Mouse (Mus musculus) kidney, adult 9 months (tissue): ENCODE measurements around the gene Iqch.

Experiments
- DNase-seq: peaks from one replicate; pipeline ENCODE4 v3.0.0; 2022

Gene Iqch

DNA sequence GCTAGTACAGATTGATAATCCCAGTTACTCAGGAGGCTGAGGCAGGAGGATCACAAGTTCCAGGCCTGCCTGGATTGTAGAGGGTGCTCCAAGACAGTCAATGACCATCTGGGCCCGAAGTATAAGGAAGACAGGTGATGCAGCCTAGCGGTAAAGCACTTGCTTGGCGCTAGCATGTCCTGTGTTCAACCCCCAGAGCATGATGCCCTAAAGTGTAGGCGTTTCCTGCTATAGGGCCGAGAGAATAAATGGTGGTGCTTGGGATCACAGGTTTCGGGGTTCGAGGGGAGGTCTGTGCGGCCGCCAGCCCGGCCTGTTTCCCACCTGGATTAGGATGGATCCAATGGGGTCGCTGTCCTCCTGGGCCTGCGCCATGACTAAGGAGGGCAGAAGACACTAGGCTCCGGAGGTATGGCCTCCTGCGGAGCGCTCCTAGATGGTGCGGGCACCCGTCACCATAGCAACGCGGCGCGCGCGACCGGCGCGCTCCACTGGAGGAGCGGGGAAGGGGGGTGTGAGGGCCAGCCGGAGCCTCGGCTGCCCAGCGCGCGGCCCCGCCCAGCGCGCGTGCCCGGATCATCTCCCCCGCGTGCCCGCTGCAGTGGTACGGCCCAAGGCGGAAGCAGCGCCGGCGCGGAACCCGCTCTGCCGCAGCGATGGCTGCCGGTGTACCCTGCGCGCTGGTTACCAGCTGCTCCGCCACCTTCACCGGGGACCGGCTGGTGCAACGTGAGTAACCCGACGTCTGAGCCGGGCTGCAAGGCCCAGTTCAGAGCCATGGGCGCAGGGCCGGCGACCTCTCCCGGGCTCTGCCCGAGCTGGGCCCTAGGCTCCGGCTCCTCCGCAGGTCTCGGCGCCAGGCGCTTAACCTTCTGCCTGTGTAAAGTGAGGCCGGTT, at the start of gene Iqch, which contains the start of gene Aagab:
Iqch (minus strand) TSS at position 451 of the 897 bp plus-strand sequence.
Aagab (plus strand) TSS at position 618 of the 897 bp plus-strand sequence.
- peak; percentile 97 for DNase-seq

DNA sequence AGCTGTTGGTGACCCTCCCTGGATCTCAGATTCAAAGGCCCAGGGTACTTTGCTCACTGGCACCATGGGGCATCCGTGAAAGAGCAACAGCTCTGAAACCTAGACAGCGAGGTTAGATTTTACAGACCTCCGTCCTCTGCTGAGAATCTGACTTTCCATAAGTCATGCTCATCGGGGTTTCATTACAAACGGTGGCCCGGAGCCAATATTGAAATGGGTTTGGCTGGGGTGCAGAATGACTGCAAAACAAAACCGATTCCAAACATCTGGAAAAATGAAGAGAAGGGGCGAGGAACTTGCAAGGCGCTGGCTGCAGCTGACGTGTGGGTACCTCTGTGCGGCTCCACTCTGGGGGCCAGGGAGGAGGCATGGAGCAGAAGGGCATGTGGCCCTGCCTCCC, 49.3 kb upstream of the Iqch start:
- DNase-seq = peak; percentile 29

DNA sequence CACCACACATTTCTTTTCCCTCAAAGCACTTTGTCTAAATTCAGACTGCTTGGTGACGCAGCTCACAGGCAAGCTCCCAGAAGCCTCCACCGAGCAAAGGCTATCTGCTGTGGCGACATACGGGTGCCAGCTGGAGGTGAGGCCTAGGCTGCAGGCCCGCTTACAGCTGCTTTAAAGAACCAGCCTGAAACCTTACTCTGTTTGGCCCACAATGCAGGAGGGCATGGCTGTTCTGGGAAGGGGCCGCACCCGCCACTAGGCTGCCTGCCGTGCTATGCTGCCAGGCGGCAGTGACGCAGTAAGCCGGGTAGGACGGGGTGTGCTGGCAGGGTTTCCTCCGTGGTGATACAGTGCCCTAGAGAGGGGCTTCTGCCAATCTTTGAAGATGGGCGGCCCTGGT, 48.6 kb upstream of the Iqch start:
- peak; percentile 4 for DNase-seq

DNA sequence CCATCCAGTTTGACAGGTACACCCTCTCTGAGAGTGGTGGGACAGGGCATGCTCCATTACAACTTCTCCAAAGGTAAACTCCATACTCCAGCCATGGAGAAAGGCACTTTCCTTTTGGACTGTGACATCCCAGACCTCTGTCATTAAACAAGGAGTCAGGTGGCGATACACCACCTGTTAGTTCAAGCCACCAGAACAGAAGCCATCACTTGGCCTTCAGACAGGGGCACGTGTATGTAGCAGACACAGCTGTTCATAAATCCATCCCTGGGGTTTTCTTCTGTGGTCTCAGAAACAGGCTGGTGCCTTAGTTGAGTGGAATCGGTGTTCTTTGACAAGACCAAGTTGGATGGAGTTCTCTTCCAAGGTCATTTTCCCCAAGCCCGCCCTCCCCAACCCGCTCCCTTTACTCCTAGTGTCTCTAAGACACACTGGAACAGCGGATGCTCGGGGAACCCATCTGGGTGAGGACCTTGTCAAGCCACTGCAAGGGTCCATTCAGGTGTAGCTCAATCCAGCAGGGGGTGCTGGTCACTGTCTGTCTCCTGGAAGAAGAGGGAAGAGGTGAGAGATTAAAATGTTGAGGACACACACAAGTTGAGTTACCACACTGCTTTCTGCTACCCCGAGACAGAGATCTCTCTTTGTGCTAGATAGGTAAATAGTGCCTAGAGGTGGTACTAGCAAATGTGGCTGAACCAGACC, 47.7 kb upstream of the Iqch start:
- DNase-seq = peak; percentile 50

DNA sequence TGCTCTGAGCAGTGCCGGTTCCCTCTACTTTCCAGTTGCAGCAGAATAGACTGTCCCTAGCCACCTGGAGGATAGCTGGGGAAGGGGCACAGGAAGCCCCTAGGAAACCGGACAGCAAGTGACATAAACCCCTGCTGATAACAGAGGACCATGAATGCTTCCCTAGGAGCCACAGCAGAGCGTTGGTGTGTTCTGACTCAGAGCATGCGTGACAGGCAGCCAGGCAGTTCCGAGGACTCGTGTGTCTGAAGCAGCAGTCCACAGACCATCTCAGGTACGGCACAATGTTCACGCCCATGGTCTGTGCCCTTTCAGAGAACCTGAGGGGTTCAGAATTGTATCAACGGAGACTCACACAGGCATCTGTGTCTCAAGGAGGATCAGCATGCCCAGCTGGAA, 46.2 kb upstream of the Iqch start:
- DNase-seq = peak; percentile 3

DNA sequence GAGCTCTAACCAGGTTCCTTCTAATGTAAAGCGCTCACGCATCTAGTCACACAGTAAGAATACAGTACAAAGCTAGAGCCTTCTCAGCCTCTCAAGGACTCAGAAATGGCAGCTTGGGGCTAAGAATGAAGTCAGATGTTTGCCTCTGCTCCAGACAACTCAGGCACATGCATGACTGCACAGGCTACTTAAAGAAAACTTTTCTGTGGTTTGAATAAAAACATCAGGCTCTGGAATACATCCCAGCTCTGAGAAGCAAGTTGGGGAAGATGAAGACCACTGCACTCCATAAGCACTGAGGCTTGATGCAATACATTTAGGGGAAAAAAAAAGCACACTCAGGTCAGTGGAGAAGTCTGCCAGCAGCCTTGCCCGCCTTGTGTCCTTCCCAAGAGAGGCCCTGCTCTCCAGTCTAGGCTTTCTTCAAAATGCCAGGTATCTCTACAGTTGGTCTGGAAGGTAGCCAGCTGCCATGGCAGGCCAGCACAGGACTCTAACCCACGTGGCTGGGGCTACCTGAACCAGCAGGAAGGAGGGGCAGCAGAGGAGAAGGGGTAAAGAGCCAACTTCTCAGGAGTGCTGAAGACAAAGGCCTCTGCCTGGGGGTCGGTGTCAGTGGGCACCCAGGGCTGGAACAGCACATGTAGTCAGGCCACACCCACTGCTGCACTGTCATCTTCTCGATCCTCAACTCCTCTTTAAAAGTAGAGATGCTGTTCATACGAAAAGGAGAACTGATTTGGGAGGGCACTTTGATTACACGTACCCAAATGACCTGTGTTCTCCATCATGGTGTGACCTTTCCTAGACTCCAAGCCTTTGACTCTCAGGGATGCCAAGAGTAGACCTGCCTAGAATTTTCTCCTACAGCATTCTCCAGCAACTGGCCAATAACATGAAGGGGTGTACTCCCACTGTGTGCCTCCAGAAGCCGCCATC, 45.6 kb upstream of the Iqch start:
- peak; percentile 70 for DNase-seq

DNA sequence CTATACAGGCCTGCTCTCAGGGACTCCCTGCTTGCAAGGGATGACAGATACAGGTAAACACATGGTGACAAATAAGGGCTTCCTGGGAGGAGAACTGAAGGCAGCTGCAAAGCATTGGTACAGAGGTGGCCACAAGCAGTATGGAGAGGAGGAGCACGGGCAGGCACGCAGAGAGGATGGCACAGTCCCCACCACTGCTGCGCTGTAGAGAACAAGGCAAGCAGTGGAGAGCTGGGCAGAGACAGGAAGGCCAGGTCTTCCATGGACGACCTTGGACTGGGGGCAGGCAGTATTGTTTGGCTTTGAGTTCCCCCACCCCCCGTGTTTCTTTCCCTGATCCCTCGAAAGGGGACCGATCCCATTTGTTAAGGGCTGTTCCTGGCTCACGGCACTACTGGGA, 42.8 kb upstream of the Iqch start:
- no peak for DNase-seq

DNA sequence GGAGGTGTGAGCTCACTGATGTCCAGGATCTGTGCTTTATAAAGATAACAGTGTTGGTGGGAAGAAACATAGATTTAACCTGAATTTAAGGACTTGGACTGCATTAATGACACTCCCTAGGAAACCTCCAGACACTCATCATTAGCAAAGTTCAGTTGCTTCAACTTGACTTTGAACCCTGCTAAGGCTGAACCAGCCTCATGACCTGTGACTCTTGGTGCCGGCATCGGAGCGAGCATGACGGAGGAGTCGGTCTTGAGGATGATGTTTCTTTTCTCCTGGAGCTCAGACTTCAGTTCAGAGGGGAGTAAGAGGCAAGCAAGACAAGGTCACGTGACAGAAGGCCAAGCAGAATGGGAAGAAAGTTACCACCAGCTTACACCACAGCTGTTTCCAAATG, 41.7 kb upstream of the Iqch start:
- peak; percentile 42 for DNase-seq

DNA sequence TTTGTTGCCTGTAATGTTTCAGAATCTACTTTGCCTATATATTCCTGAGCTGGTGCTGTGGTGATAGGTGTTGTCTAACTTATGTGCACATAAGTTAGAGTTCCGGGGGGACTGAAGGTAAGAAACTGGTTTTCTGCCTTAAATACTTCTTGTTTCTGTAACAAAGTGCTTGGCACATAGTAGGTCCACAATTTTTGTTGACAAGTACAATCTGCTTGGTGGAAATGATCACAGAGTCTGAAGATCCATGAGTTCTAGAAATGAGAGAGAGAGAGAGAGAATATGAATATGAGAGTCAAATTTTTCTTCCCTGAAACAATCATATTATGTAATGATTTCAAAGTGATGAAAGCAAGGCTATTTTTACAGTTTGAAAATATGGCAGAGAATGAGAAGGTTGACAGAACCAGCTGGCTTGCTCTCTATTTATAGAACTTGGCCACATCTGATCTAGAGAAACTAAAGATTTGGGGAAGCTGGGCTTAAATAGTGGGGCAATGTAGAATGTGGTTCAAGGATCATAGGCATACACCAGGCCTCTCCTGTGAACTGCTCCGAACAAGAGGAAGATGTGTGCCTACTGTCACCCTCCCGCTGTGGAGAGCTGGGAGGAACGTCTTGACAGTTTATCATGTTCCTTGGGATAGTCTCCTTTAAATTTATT, 39.8 kb upstream of the Iqch start:
- DNase-seq = peak; percentile 6

DNA sequence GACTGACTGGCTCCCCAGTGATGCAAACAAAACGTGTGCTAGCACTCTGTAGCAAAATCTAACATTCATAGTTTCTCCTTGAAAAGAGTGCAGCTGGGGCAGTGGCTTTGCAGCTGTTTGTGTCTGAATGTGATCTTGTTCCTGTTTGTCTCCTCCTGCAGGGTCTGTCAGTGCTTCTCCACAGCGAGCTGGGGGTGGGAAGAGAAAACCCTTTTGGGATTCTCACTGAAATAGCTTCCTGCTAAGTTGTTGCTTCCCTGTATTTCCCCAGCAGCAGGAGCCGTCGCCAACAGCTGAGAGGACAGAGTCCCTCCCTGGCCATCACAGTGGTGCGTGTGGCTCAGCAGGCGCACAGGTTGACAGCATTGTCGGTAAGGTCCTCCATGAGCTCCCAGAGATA, 33.8 kb upstream of the Iqch start:
- DNase-seq = no peak

DNA sequence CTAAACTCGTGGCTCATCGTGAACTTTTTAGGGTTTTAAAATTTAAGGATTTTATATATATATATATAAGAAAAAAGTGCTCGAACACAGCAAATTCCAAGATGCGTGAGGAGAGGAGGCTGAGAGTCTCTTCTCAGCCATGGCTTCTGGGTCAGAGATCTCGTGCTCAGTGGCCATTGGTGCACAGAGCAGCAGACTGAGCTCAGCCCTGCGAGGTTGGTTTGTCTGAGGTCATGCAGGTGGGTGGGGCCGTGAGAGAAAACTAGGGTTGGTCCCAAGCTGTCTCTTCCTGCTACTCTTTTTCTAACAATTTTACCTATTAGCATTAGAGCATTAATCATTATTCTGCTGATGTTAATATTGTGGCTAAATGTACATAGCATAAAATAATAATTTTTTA, 31.0 kb upstream of the Iqch start:
- DNase-seq = no peak

DNA sequence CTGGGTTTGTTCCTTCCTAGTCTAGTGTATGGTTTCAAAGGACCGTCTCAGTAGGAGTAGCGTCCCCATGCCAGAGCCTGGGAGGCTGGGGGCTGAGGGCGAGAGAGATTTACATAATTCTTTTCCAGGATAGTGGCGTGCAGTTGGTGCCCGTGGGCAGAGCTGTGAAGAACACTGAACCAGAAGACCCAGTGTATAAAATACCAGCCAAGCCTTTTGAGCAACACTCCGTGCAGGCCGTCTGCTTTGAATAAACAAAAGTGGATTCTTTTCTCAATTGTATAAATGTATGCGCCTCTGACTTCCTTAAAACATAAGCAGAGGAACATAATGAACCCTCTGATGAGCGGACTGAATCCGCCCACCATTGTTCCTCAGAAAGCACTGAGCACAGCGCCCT, 30.6 kb upstream of the Iqch start:
- DNase-seq = no peak

DNA sequence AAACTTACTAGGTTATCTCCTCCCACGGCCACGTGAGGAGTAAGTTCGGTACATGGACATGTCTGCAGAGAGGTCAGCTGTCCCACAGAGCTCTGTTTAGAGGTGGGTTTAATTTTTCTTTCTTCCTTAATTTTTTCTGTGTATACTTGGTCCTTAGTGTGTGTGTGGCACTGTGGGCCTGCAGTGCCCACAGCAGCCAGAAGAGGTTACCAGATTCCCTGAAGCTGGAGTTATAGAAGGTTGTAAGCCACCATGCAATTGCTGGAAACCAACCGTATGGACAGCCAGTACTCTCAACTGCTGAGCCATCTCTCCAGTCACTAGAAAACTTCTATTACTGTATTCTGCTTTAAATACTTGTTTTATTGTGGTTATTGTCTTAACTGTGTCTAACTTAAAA, 29.8 kb upstream of the Iqch start:
- DNase-seq = no peak

DNA sequence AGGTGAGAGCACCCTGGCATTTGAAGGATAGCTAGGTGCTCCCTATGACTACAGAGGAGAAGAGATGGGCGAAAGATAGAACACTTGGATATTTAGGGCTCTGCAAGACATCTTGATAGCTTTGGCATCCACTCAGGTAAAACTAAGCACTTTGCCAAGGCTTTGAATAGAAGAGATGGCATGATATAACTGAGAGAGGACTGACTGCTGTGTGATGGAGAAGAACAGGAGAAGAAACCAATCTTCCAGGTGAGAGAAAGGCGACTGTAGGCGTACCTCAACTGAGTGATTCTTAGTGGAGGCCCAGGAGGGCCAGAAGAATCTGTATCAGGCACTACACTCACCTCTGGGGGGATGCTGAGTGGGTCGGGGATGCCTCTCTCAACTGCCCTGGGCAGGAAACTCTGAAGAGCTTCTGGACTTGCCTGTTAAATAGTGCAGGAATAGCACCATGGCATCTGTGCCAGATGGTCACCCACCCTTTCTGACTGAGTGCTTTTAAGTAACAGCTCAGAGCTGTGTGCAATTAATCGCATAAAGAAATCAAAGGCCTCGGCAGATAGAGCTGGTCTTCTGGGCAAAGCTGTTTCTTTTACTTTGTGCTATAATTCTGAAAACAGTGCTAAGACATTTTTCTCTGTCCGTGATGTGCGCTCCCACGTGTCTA, 22.9 kb upstream of the Iqch start:
- DNase-seq = no peak

DNA sequence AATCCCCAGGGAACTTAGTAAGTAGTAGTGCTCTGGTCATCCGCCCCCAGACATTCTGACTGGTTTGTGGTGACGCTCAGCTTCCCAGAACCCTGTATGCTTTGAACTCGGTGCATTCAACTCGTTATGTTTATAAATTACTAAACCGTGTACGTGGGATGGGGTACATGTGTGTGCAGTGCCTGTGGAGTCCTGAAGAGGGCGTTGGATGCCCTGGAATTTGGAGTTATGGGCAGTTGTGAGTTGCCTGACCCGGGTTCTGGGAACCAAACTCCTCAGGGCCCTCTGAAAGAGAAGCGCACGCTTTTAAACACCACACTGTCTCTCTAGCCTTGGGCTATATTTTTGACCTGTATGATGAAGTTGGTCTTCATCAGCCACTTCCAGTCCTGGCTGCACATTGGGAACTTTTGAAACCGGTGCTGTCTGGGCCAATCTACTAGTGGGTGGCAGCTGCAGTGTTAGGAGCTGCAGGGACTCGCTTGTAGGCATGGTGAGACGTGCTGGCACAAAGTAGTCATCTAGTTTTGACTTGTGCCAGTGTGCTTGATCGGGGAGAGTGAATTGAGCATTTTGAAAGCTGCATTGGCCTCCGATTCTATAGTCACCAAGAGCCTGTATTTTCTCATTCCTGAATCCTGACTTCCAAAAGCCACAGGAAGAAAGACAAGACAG, 21.7 kb upstream of the Iqch start:
- no peak for DNase-seq

DNA sequence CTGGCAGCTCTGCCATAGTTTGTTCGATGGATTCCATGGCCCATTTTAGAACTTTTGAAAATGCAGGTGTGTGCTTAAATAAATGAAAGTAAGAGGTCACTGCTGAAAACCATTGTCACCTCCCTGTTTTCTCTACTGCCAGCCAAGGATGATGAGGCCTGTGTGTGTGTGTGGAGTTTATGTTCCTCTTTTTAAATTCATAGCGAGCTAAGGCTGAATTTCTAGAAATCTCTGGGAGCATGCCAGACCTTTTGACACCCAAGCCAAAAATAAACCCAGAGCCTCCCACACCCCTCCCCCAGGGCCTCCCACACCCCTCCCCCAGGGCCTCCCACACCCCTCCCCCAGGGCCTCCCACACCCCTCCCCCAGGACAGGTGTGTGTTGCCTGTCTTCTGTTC, 15.7 kb upstream of the Iqch start:
- DNase-seq = no peak

DNA sequence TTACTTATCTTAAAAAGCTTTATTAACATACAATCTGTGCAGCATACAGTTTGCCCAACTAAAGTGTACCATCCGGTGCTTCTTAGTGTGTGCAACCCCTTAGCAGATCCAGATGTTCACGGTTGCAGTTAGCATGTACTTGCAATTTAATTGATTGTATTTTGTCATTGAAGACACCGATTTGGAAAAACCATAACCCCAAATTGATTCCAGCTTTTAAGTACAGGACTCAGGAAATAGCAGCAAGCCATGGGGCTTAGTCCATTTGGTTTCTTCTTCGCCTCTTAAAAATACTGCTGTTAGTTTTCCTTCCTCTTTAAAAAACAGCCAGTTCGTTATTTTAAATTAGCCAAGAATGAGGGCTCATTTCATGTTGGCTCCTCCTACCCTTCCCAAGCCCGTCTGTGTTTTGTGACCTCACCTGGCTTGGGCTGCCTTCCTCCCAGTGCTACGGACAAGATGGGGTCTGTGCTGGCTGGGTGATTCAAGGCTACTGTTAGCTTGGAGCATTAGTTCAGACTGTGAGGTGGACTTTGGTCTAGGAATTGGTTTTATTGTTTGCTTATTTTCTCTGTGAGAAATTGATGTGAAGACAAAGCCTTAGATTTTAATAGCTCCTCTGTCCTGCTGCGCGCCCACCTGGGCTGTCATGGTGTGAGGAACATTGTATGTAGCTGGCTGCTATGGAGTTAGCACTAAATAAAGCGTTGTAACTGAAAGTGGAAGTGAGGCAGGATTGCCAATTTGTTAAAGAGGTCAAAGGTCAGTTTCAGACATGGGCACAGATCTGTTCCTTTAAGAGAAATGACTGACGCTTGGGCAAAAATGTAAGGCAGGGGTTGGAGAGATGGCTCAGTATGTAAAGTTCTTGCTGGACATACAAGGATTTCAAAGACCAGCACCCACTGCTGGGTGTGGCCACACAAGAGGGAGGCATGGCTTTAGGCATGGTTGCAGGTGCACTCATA, 12.0 kb upstream of the Iqch start:
- DNase-seq = peak; percentile 29

DNA sequence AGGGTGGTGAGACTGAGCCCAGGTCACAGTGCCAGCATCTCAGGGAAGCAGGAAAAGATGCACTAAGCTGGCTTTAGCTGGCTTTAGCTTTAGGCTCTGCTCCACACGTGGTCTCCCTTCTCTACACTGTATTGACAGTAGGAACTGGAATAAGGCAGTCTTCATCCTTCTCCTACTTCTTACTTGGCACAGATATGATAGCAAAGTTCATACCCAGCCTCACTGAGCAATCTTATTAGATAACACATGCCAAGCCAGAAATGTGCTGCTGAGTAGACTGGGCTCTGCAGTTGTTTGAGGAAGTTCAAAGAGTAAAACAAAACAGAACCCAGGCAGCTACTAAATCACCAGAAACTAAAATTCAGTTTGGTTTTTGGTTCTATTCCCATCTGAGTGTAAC, 11.3 kb upstream of the Iqch start:
- DNase-seq = peak; percentile 64

DNA sequence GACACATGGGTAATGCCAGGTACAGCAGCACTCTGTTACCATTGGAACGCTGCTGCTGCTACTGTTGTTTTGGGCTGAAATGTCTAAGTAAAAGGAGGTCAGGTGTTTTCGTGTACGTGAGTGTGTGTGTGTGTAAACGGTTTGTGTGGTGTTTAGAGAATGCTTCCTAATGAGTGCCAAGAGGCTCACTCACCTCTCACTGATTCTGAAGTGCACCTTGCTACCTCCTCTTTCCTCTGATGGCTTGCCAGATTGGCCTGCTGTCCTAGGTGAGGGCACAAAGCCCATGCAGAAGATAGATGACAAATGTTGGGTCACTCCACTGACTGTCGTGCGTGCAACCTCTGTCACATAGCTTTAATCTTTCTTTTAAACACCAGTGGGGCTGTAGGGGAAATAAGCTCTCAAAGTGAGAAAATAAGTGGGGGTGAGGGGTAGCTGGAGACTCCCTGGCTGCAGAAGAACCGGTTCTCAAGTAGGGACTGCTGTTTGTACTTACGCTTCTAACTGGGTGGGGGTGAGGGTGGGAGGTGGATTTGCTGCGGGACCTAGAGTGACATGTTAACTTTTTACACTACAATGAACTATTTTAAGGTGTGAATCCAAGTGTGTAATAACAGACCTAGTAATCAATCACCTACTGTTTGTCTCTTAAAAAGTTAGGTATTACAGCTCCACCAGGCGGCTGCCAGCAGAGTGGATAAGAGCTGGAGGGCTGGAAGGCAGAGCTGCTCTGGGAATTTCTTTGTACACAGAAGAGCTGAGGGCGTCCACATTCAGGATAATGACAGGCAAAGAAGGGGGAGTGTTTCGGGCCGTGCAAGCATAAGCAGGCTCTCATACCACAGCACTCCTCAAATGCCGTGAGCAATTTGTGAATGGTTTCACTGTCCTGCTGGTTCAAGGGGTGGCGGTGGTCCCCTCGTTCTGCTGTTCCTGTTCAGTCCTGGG, 10.5 kb upstream of the Iqch start:
- peak; percentile 34 for DNase-seq
